Mouse (Mus musculus) B cell, adult 2 months (primary cell): ENCODE measurements around the gene Lama4.

Experiments used
- DNase-seq, 2 experiments: peaks; one replicate each; pipeline ENCODE4 v3.0.0; 2022

Gene Lama4

GRCm38 (mm10) chr10:39065449-39065848 is 100.1 kb downstream of the Lama4 start:
- no peak for DNase-seq

DNA sequence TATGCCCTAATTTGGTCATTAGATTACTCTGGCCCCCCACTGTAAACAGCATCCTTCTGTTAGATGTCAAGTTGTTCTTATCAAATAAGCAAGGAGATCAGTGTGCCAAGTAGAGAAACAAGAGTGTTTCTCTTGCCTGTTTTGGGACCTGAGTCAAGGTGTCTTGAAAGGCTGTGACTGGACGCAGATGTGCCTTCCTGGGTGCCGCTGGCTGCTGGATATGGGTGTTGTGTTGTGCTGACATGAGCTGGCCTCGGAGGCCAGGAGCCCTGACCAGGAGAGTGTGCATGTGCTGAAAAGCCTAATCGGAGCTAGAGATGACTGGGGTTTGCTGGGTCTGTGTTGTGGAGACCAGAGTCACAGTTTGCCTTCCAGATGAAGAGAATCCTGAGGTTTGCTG is 100.7 kb downstream of the Lama4 start:
- no peak for DNase-seq

- peak; percentile 73 to 77 for DNase-seq
Measured at GRCm38 (mm10) chr10:39066962-39067361, 101.6 kb downstream of the Lama4 start.

DNA sequence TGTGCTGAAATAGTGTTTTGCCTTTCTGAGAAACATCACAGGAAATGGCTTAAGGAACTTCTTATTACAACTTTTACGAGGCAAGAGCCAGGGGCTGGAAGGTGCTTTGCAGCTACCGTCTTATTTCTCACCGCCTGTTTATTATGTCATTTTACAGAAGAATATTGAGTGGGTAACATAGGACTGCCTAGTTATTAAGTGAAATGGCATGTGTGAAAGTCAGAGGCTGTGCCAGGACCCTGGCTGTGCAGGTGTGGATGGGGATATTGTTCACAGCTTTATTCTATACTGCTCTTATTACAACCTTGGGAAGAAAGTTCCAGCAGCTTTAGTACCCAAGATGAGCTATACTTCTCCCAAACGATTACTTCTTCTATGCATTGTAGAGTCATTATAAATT is 106.7 kb downstream of the Lama4 start:
- DNase-seq: no peak

- DNase-seq: peak in 1 of 2 experiments; percentile 2
Measured at GRCm38 (mm10) chr10:39096981-39097380, 131.7 kb downstream of the Lama4 start.

GRCm38 (mm10) chr10:39098746-39099145 is 133.4 kb downstream of the Lama4 start:
- DNase-seq: no peak

DNA sequence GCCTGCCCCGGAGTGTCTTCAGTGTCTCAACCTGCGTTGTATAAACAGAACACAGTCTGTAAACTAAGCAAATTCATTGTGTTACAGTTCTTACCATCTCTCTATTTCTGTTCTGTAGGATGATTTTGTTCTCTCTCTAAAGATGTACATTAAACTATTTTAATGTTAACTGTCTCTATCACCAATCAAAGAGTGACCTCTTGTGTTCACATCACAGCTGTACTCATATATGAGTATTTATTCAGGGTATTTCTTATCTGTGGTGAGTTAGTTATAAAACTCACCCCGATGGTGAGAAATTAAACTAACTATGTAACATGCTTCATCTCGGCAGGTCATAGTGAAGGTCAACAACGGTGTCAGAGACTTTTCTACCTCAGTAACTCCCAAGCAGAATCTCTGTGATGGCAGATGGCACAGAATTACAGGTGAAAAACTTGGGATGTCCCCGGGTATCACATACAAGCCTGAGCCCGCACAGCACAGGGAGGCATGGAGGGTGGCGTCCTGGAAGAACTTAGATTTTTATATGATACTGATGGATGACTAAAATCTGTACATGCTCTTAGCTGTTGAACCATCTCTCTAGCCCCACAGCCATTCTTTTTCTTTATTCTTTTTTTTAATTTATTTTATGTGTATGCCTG is 139.6 kb downstream of the Lama4 start:
- no peak for DNase-seq

DNA sequence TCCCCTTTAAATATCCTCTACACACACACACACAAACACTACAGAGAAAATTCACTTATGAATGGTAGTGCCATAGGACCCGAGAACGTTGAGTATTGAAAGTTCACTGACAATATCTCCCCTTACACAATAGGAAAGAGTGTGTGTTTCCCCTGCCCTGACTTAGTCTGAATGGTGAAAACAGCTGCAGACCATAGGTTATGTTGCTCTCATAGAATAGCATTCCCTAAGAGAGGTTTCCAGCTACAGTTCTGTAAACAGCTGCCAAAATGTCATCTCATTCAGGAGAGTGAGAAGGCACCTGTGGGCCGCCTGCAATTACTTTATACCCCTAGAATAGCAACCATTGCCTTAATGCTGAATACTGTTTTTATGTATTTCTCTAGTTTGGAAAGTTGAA is 141.1 kb downstream of the Lama4 start:
- DNase-seq: no peak

DNA sequence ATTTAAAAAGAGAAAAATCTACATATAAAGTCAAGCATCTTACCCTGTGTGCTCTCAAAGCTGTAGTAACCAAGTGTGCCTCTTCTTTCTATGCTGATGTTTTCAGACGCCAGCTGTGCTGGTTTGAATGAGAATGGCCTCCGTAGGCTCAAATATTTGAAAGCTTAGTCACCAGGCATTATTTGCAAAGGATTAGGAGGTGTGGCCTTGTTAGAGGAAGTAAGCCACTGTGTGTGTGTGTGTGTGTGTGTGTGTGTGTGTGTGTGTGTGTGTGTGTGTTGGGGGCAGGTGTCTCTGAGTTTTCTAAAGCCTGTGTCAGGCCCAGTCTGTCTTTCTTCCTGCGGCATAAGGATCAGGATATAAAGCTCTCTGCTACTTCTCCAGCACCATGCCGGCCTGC is 141.6 kb downstream of the Lama4 start:
- no peak for DNase-seq

DNA sequence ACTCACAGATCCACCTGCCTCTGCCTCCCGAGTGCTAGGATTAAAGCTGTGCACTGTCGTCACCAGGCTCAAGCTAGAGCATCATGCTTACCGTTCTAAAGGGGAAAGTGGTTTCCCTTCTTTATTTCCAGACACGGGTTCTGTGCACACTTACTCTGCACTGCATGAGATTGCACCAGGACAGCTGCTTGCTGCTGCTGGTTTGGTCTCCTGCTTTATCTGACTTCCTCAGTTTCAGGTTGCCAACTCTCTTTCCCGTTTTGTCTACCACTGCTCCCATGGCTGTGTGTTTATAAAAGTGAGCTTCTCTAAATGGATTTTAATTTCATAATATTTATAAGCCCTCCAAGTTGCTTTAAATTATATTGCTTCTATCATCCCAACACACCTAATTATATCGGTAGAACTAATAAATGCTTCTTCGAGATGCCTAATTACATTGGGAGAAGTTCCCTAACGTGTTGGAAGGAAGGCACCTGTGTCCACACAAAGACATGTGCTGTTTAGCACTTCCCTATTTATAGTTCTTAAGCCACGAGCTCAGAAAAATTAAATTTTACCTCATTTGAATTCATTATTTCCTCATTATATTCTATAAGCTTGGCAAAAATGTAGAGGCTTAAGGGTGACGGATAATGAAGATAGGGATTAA is 143.6 kb downstream of the Lama4 start:
- no peak for DNase-seq

DNA sequence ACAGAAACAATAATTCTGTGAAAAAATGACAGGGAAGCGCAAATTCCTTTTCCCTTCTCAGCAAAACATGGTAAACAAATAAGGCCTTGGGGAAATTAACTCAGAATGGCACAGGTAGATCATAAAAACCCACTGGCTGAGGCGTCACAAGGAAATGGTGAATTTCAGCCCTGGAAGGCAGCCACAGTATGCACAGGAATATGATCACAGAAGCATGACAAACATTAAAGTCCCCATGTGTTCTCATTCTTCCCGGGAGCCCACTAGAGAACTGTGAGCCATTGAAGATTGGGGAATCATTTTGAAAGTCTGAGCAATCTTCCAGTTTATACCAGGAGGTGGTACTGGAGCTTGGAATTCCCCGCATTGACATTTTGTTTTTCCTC is 144.2 kb downstream of the Lama4 start:
- DNase-seq: no peak

GRCm38 (mm10) chr10:39121412-39121811 is 156.1 kb downstream of the Lama4 start:
- no peak for DNase-seq

GRCm38 (mm10) chr10:39133462-39134310 is 168.4 kb downstream of the Lama4 start, which contains the start of the genes Fam229b and Tube1:
TSS of gene Fam229b (minus strand) at chr10:39133914.
TSS of gene Tube1 (plus strand) at chr10:39133976.
- DNase-seq: peak; percentile 78 to 82

- DNase-seq: no peak
Measured at GRCm38 (mm10) chr10:39137766-39138165, 172.5 kb downstream of the Lama4 start.

GRCm38 (mm10) chr10:39138761-39139160 is 173.4 kb downstream of the Lama4 start:
- DNase-seq: no peak

DNA sequence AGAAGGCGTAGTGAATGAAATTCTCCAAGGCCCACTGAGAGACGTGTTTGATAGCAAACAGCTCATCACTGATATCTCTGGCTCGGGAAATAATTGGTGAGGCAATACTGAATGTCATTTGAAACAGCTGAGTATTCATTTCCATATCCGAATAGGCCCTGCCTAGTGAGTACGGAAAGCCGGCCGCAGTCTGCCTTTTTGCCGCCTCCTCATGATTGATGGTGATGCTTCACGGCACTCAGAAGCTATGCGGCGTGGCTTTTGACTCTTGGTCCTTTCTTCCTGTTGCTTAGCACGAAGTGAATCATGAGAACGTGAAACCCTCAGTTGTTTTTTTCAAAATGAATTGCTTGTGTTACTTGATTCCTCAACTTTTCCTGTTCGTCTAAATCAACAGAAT is 175.5 kb downstream of the Lama4 start:
- DNase-seq: no peak

DNA sequence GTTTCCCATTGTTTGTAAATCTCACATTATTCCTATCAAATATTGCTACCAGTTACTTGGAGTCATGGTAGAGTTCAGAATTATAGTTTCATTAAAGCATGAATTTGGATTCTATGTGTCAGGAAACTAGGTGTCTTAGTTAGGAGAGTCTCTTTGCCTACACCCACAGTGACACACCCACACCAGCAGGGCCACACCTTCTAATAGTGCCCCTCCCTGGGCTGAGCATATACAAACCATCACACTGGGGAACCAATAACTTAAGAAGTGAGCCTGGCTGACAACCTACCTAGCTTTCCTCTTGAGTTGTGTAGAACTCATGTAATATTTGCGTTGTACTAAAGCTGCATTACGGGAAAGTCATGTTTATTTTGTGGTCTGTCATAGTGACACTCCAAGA is 176.1 kb downstream of the Lama4 start:
- no peak for DNase-seq

- no peak for DNase-seq
Measured at GRCm38 (mm10) chr10:39142216-39142615, 176.9 kb downstream of the Lama4 start.

DNA sequence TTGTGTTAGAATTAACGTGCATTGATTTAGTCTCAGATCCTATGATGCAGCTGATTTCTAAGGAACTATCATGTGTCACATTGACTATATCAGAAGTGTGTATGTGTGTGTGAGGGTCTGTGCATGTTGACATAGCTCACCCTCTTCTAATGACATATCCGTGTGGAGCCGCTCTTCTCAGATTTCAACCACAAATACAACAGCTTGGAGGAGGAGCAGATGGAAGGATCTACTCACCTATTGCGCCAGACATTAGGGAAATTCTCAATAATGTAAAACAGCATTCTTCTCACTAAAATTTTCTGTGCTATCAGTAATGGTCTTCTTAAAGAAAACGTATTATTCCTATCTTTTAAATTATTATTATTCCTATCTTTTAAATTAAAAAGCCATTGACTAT is 191.4 kb downstream of the Lama4 start:
- DNase-seq: no peak

- DNase-seq: no peak
Measured at GRCm38 (mm10) chr10:39157321-39157720, 192.0 kb downstream of the Lama4 start.

GRCm38 (mm10) chr10:39158306-39158705 is 193.0 kb downstream of the Lama4 start:
- no peak for DNase-seq
